Mouse (Mus musculus) hindbrain, embryonic 14.5 days (tissue): ENCODE data around the gene Marveld1. TPM values are rescaled to one million over a fixed set of nuclear protein-coding genes. Genes with fewer than 3 reads are reported as not detected.

Source experiments
- ATAC-seq: fragments of 200-750 bp; cut with Nextera tagmentation; 2 replicates; pipeline ENCODE4 v1.8.0; 2017; ENCODE audit warnings: moderate number of reproducible peaks, mild to moderate bottlenecking, moderate TSS enrichment, moderate library complexity; ENCODE audit not compliant: low FRiP score
- DNase-seq: peaks from one replicate; pipeline ENCODE4 v3.0.0-alpha.2; 2015; ENCODE audit warnings: low spot score
- H3K27ac ChIP-seq: fragments of 300-500 bp; sonication (generic); 2 replicates; pipeline ENCODE4 v1.5.1; 2014; ENCODE audit warnings: mild to moderate bottlenecking, moderate library complexity
- H3K27me3 ChIP-seq: fragments of 300-500 bp; sonication (generic); 2 replicates; pipeline ENCODE4 v1.6.1; 2014; ENCODE audit warnings: mild to moderate bottlenecking, low read length, mixed read lengths; ENCODE audit not compliant: control insufficient read depth, insufficient read depth
- H3K36me3 ChIP-seq: fragments of 300-500 bp; sonication (generic); replicated peaks from 2 replicates; pipeline ENCODE4 v1.6.1; 2014; ENCODE audit not compliant: control insufficient read depth, insufficient read depth
- H3K4me1 ChIP-seq: fragments of 300-500 bp; sonication (generic); replicated peaks from 2 replicates; pipeline ENCODE4 v1.6.1; 2014; ENCODE audit warnings: antibody characterized with exemption, low read length, mixed read lengths; ENCODE audit not compliant: control insufficient read depth, insufficient read depth
- H3K4me2 ChIP-seq: fragments of 300-500 bp; sonication (generic); replicated peaks from 2 replicates; pipeline ENCODE4 v1.6.1; 2014; ENCODE audit warnings: mild to moderate bottlenecking, moderate library complexity
- H3K4me3 ChIP-seq: fragments of 300-500 bp; sonication (generic); replicated peaks from 2 replicates; pipeline ENCODE4 v1.5.1; 2014; ENCODE audit warnings: mild to moderate bottlenecking, low read length
- H3K9ac ChIP-seq: fragments of 300-500 bp; sonication (generic); 2 replicates; pipeline ENCODE4 v1.6.1; 2014
- H3K9me3 ChIP-seq: fragments of 300-500 bp; sonication (generic); 2 replicates; pipeline ENCODE4 v1.6.1; 2016; ENCODE audit warnings: low read length; ENCODE audit not compliant: control insufficient read depth
- WGBS: fragments of 180-500 bp; shearing (Covaris S2); extraction: QIAGEN DNeasy Blood & Tissue Kit; methylation state at CpG from one replicate; pipeline ENCODE4 v1.1.7; 2014; 5-methylcytosine and 5-hydroxymethylcytosine counted together
- polyA plus RNA-seq: library from polyadenylated mRNA; unstranded; fragments of >200 nt; fragmentation: Nextera tagmentation; extraction: Ambion mirVana; gene quantifications from 2 replicates; pipeline ENCODE4 v1.2.1, GENCODE M21; 2014

Gene Marveld1
- polyA plus RNA-seq, 1 experiment from 2014 or later = 2.7 TPM

DNA sequence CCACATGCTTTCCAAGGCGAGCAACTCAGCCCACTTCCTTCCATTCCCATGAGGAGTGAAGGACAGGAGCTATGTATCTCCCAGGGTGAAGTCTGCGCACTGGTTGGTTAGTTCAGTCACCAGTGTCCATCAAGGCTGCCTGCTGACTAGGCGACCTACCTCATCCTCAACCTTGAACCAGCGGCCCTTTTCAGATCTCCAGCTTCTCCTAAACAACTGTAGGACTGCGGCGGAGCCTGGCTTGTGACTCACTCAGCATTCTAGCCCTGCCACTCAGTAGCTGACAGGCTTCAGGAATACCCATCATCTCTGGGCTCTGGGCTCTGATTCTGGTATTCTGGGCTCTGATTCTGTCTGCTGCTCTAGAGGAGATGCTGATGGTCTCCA, 21.0 kb upstream of the Marveld1 start:
- Histone ChIP-seq H3K27me3 (no peaks in the 10 kb centered on the region), H3K36me3 (peaks cover 36% of the 10 kb centered on the region), H3K9me3 (no peaks in the 10 kb centered on the region), H3K4me3 (no peak overlapping the region), H3K9ac (no peak overlapping the region), H3K4me2 (no peak overlapping the region), H3K27ac (no peak overlapping the region), H3K4me1 (0 out of 2 replicates have a peak, but pooled peaks cover 7% of the 10 kb centered on the region)
- DNase-seq (no peak), ATAC-seq (no peak)
- 93% methylated on average over 6 of the region's 6 CpGs for WGBS

DNA sequence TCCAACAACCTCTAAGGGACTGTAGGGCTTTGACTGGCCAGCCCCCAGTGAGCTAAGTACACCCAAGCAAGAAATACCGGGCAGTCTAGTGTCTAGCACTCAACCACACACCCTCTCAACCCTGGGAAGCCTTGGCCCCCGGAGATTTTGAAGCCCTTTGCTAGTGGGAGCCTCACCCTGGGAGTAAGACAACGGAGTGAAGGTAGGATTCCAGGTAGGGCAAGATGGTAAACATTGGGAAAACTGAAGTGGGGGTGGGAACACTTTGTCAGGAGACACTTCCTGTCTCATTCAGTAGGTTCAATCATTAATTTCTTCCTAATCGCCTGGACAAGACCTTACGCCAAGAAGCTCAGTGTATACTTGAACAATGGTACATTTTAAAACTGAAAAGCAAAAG, 20.2 kb upstream of the Marveld1 start:
- H3K27me3 ChIP-seq = no peaks in the 10 kb centered on the region
- DNase-seq (no peak), ATAC-seq (no peak)
- no peak overlapping the region for H3K9ac ChIP-seq
- 0 out of 2 replicates have a peak, but pooled peaks cover 7% of the 10 kb centered on the region for H3K4me1 ChIP-seq
- H3K4me2 ChIP-seq = no peak overlapping the region
- 97% methylated on average over 5 of the region's 5 CpGs for WGBS
- H3K9me3 ChIP-seq = no peaks in the 10 kb centered on the region
- H3K4me3 ChIP-seq = no peak overlapping the region
- peaks cover 28% of the 10 kb centered on the region for H3K36me3 ChIP-seq
- H3K27ac ChIP-seq = no peak overlapping the region

DNA sequence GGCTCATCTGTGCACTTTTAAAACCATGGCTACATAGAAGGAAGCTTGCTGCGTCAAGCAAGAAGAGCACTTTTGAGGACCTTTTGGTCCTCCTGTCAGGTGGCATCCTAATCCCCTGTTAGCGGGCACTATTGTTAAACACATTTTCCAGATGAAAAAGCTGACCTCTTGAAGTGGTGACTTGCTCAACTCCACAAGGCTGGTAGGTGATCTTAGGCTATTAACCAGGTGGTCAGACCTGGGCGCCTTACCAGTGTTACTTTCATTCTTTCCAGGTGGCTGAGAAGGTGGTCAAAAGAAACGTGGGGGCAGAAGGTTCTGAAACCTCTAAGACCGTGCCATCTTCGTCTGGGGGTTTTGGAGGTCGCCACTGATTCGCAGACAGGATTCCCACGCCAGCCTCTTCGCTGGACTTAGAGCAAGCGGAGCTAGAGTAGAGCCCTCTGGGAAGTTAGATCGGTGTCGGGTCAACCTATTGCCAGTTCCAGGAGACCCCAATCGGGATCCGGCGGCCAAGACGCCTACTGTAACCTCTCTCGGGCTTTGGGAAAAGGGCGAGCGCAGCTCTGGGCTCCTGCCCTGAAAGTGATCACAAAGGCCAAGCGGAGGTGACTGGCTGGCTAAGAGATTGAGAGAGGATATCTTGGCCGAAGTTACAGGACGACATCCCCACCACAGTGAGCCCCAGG, 19.0 kb upstream of the Marveld1 start:
- DNase-seq (no peak), ATAC-seq (peak; percentile 2; the same call in 1 of the 2 replicates)
- H3K4me1 ChIP-seq = 0 out of 2 replicates have a peak, but pooled peaks cover 7% of the 10 kb centered on the region
- H3K27ac ChIP-seq = peak overlapping the region; percentile 28; the same call in 1 of the 2 replicates
- H3K4me3 ChIP-seq = peak overlapping the region; percentile 47
- peak overlapping the region; percentile 90 for H3K4me2 ChIP-seq
- WGBS = 5% methylated on average over 23 of the region's 23 CpGs
- no peaks in the 10 kb centered on the region for H3K27me3 ChIP-seq
- H3K36me3 ChIP-seq = peaks cover 17% of the 10 kb centered on the region
- H3K9ac ChIP-seq = peak overlapping the region; percentile 68
- no peaks in the 10 kb centered on the region for H3K9me3 ChIP-seq

DNA sequence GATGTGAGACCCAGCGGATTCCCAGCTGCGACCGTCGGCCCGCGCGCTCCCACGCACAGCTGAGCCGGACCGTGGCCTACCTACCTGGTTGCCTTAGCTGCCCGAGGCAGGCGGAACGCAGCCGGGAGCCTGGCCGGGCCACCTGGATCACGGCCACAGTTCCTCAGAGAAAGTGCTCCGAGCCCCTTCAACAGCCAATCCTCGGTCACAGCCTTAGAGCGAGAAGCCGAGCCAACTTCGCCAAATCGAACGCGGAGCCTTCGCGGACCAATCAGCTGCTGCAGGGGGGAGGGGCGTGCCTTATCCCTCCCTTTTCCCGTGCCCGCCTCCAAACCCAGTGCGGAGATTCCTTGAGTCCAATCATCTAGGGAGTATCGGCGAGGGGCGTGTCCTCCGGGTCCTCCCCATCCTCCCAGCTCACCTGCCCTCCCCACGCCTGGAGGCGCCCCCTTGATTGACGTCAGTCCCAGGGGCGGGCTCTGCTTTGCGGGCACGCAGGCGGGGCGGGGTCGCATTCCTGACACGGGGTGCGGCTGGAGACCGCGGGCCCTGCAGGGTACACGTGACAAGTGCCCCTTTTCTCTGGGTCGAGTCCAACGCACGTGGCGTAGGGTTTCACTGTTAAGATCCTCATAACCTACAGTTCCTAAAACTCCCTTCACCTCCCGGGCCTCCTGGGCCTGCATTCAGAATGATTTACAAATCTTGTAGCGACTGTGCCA, 18.3 kb upstream of the Marveld1 start, which contains the start of gene Avpi1:
Gene Avpi1 (minus strand): TSS at position 273 of the 722 bp plus-strand sequence.
- peak within 1 kb of the TSS; percentile 68 for H3K9ac ChIP-seq
- peak; percentile 97 for ATAC-seq
- peak within 1 kb of the TSS; percentile 28; the same call in 1 of the 2 replicates for H3K27ac ChIP-seq
- H3K4me3 ChIP-seq = peak within 1 kb of the TSS; percentile 47
- peak; percentile 92 for DNase-seq
- H3K27me3 ChIP-seq = no peaks in the 10 kb centered on the region
- under 1% methylated on average over 54 of the region's 54 CpGs for WGBS
- H3K9me3 ChIP-seq = no peaks in the 10 kb centered on the region
- H3K4me1 ChIP-seq = 0 out of 2 replicates have a peak, but pooled peaks cover 7% of the 10 kb centered on the region
- H3K36me3 ChIP-seq = peaks cover 9% of the 10 kb centered on the region
- peak within 1 kb of the TSS; percentile 90 for H3K4me2 ChIP-seq

DNA sequence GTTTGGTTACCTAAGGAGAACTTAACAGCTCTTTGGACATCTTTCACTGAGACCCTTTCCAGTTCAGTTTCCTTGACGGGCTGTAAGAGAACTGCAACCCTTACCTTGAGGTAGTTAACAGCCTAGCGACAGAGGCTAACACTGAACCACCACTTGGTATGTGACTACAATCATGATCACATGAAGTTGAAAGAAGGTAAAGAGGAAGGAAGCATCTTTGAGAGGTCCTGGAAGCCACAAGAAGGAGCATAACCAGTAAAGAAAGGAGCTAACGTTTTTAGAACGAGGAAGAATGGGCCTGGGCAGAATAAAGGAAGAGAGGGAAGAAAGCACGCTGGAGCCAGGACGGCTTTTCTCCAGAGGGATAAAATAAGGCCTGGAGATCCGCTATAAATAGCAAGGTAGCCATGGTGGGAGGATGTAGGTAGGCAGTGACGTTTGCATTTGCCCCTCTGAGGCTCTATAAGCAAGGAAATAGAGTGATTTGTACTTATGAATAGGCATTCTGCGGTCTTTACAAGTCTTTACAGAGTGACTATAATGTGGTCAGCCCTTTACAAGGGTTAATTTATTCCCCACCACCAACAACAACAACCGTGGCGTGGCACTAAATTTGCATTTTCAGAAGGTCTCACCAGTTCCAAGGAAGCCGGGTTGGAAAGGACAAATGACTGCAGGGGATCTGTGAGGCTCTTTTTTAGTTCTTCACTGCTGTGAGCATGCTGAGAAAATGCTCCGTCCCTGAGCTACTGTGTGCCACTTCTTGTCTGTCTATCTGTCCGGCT, 17.5 kb upstream of the Marveld1 start:
- no peak for ATAC-seq
- Histone ChIP-seq H3K4me3 (peak overlapping the region; percentile 47), H3K4me2 (peak overlapping the region; percentile 90), H3K4me1 (0 out of 2 replicates have a peak, but pooled peaks cover 7% of the 10 kb centered on the region), H3K9ac (peak overlapping the region; percentile 49), H3K36me3 (peaks cover 2% of the 10 kb centered on the region; the same call in 1 of the 2 replicates), H3K27ac (0 out of 2 replicates have a peak overlapping the region, but pooled peaks have one; percentile 4), H3K9me3 (no peaks in the 10 kb centered on the region), H3K27me3 (no peaks in the 10 kb centered on the region)
- DNase-seq = no peak
- 12% methylated on average over 14 of the region's 14 CpGs for WGBS

DNA sequence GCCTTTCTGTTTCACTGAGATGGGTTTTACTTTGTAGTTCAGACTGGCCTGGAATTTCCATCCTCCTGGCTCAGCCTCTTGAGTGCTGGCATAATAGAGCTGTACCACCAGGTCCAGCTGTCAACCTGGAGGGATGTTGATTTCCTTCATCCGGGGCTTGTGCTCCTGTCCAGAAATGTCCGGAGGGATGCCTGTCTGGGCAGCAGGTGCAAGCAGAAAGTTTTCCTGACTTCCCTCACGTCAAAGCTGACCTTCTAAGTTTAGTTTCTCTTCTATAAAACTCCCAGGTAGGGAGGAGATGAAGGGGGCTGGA, 16.9 kb upstream of the Marveld1 start:
- Histone ChIP-seq H3K4me2 (no peak overlapping the region), H3K36me3 (no peaks in the 10 kb centered on the region), H3K9ac (no peak overlapping the region), H3K4me1 (0 out of 2 replicates have a peak, but pooled peaks cover 7% of the 10 kb centered on the region), H3K27ac (no peak overlapping the region), H3K9me3 (no peaks in the 10 kb centered on the region), H3K27me3 (no peaks in the 10 kb centered on the region), H3K4me3 (no peak overlapping the region)
- ATAC-seq (no peak), DNase-seq (no peak)
- 49% methylated on average over 3 of the region's 3 CpGs for WGBS

DNA sequence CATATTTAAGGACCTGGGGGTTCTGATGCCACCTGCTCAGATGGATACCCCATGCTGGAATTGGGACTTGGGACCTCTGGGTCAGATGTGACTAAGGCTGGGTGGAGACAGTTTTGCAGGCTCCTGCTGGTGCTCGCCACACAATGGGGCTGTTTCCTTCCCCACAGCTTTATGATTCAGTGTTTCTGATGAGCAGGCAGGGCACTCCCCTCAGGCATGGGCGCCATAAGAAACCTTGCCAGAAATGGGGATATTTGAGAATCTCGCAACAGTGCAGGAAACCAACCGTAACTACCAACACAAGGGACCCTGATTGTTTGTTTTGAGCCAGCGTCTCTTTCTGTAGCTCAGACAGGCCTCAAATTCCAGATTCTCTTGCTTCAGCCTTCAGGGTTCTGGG, 16.1 kb upstream of the Marveld1 start:
- Histone ChIP-seq H3K9me3 (no peaks in the 10 kb centered on the region), H3K27ac (no peak overlapping the region), H3K36me3 (no peaks in the 10 kb centered on the region), H3K4me3 (no peak overlapping the region), H3K4me1 (0 out of 2 replicates have a peak, but pooled peaks cover 7% of the 10 kb centered on the region), H3K4me2 (no peak overlapping the region), H3K9ac (no peak overlapping the region), H3K27me3 (no peaks in the 10 kb centered on the region)
- DNase-seq (no peak), ATAC-seq (no peak)
- WGBS = 68% methylated on average over 5 of the region's 5 CpGs

DNA sequence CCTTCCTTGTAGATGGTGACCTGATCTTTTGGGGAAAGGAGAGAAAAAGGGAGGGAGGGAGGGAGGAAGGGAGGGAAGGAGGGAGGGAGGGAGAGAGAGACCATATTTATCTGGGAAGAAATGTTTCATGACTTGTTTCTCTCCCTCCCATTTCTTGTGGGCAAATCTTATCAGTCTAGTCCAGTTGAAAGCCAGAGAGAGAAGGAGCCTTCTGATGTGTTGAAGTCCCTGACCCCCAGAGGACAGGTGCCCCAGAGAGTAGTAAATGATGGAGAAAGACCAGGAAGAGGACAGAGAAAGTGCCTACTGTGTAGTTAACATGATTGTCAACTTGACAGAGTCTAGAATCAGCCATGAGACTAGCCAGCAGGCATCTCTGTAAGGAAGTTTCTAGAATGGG, 12.1 kb upstream of the Marveld1 start:
- H3K4me1 ChIP-seq = no peaks in the 10 kb centered on the region
- ATAC-seq (no peak), DNase-seq (no peak)

DNA sequence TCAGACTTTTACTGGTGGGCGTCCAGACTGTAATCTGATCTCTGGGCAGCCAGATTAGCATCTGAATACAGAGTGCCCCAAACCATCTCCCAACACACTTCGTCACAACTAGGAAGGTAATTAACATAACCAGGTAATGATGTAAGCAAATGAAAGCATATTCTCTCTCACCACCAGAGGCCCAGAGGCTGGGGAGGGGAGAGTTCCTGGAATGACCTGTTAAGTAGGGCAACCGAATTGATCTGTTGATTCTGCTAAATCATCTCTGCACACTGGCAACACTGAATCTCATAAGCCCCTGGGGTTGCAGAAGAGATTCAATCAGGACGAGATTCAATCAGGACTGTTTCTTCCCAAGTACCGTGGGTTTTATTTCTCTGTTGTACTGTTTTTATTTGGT, 11.1 kb upstream of the Marveld1 start:
- Histone ChIP-seq H3K4me2 (no peak overlapping the region), H3K27me3 (no peaks in the 10 kb centered on the region), H3K27ac (no peak overlapping the region), H3K4me1 (no peaks in the 10 kb centered on the region), H3K9me3 (no peaks in the 10 kb centered on the region), H3K4me3 (no peak overlapping the region), H3K36me3 (no peaks in the 10 kb centered on the region), H3K9ac (no peak overlapping the region)
- WGBS = 27% methylated on average over 5 of the region's 5 CpGs
- ATAC-seq = no peak
- DNase-seq = no peak

More for the DNA sequence above, 12.1 kb upstream of the Marveld1 start:
- H3K4me2 ChIP-seq = no peak overlapping the region
- no peak overlapping the region for H3K9ac ChIP-seq
- no peaks in the 10 kb centered on the region for H3K36me3 ChIP-seq
- no peak overlapping the region for H3K27ac ChIP-seq
- H3K9me3 ChIP-seq = no peaks in the 10 kb centered on the region
- no peaks in the 10 kb centered on the region for H3K27me3 ChIP-seq
- no peak overlapping the region for H3K4me3 ChIP-seq
